Mouse (Mus musculus) kidney, postnatal 0 days (tissue): ENCODE data around the gene St6galnac4. TPM values are rescaled to one million over a fixed set of nuclear protein-coding genes. Genes with fewer than 3 reads are reported as not detected.

Experiments used
- ATAC-seq: fragments of 200-750 bp; cut with Nextera tagmentation; replicated peaks from 2 replicates; pipeline ENCODE4 v1.8.0; 2017; ENCODE audit warnings: low read depth, moderate number of reproducible peaks, moderate TSS enrichment, moderate library complexity; ENCODE audit not compliant: low FRiP score
- DNase-seq: peaks from one replicate; pipeline ENCODE4 v3.0.0-alpha.2; 2016; ENCODE audit warnings: low spot score
- H3K27ac ChIP-seq: fragments of 300-500 bp; sonication (generic); 2 replicates; pipeline ENCODE4 v1.5.1; 2014; ENCODE audit warnings: mild to moderate bottlenecking
- H3K27me3 ChIP-seq: fragments of 300-500 bp; sonication (generic); 2 replicates; pipeline ENCODE4 v1.6.1; 2014; ENCODE audit warnings: low read length, mixed read lengths; ENCODE audit not compliant: insufficient read depth
- H3K36me3 ChIP-seq: fragments of 300-500 bp; sonication (generic); 2 replicates; pipeline ENCODE4 v1.6.1; 2014; ENCODE audit warnings: low read length, mixed read lengths; ENCODE audit not compliant: insufficient read depth
- H3K4me1 ChIP-seq: fragments of 300-500 bp; sonication (generic); replicated peaks from 2 replicates; pipeline ENCODE4 v1.6.1; 2014; ENCODE audit warnings: antibody characterized with exemption, low read length, mixed read lengths; ENCODE audit not compliant: insufficient read depth
- H3K4me2 ChIP-seq: fragments of 300-500 bp; sonication (generic); 2 replicates; pipeline ENCODE4 v1.6.1; 2014; ENCODE audit warnings: mild to moderate bottlenecking, low read length, moderate library complexity, mixed read lengths
- H3K4me3 ChIP-seq: fragments of 300-500 bp; sonication (generic); replicated peaks from 2 replicates; pipeline ENCODE4 v1.5.1; 2014; ENCODE audit warnings: low read depth, low read length
- H3K9ac ChIP-seq: fragments of 300-500 bp; sonication (generic); 2 replicates; pipeline ENCODE4 v1.6.1; 2014; ENCODE audit warnings: low read depth, low read length
- H3K9me3 ChIP-seq: fragments of 300-500 bp; sonication (generic); replicated peaks from 2 replicates; pipeline ENCODE4 v1.6.1; 2016; ENCODE audit warnings: low read length, inconsistent platforms, mixed read lengths
- CTCF ChIP-seq: IDR thresholded peaks from 2 replicates; pipeline ENCODE4 v1.5.1; 2016; ENCODE audit warnings: antibody characterized with exemption, low read depth, mild to moderate bottlenecking, moderate library complexity
- WGBS: fragments of 180-500 bp; shearing (Covaris S2); extraction: QIAGEN DNeasy Blood & Tissue Kit; methylation state at CpG from one replicate; pipeline ENCODE4 v1.1.7; 2014; 5-methylcytosine and 5-hydroxymethylcytosine counted together
- polyA plus RNA-seq: library from polyadenylated mRNA; unstranded; fragments of >200 nt; fragmentation: Nextera tagmentation; extraction: Ambion mirVana; gene quantifications from 2 replicates; pipeline ENCODE4 v1.2.1, GENCODE M21; 2015

St6galnac4 gene
- polyA plus RNA-seq, 1 experiment from 2014 or later, result 15.8 TPM

DNA sequence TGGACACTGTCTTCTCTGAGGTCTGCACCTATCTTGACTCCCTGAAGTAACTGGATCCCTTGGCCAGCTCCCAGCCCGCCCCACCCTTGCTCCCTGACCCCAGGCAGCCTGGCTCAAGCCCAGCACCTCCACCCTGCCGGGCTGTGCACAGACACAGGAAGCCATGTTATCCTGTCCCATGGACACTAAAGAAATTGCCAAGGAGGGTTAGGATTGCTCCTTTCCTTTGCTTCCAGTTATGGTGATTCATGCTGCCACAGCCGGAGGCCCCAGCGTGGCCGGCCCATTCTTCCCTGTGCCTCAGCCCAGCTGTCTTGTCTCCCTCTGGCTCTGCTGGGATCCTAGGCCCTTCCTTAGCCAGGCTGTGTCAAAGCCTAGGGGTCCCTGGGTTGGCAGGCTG, 46.8 kb downstream of the St6galnac4 start:
- Histone ChIP-seq H3K27ac (peak overlapping the region; percentile 72), H3K27me3 (no peaks in the 10 kb centered on the region), H3K9me3 (no peaks in the 10 kb centered on the region), H3K4me1 (peaks cover 13% of the 10 kb centered on the region), H3K36me3 (no peaks in the 10 kb centered on the region), H3K9ac (no peak overlapping the region), H3K4me2 (no peak overlapping the region), H3K4me3 (no peak overlapping the region)
- TF ChIP-seq CTCF, result no peak
- DNase-seq (peak; percentile 59), ATAC-seq (no peak)
- 44% methylated on average over 5 of the region's 5 CpGs for WGBS

DNA sequence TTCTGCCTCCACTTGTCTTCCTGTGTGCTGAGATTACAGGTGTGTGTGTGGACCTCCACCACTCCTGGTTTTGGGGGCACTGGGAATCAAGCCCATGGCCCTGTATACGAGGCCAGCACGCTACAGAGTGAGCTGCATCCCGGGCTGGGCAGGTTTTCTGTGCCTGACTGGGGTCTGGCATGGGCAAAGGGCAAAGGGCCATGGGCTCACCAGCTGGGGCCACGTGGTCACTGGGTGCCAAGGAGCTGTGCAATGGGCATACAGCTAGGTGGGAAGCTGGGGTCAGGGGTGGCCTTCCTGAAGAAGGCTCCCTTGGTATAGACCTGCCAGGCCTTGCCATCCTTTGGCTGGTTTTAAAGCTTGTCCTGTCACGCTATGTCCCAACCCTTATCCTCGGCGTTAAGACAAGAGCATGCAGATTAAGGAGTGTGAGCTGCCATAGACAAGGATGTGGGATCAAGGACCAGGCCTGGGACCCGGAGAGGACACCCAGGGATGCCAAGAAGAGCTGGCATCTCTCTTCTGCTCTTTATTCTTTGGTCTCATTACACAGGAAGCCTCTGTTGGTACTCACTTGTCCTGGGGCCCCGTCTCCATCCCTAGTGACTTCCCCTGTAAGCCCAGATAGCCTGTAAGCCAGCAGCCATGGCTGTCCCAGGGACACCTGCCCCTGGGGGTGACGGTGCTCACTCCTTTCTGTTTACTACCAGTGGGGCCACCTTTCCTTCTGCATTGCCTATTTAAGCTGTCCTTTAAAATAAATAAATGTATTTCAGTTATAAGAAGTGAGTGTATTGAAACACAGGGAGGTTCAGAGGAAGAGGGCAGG, 47.6 kb downstream of the St6galnac4 start:
- Histone ChIP-seq H3K27ac (peak overlapping the region; percentile 72), H3K9me3 (no peaks in the 10 kb centered on the region), H3K4me1 (peaks cover 9% of the 10 kb centered on the region), H3K36me3 (no peaks in the 10 kb centered on the region), H3K27me3 (no peaks in the 10 kb centered on the region), H3K4me3 (no peak overlapping the region), H3K9ac (no peak overlapping the region), H3K4me2 (no peak overlapping the region)
- no peak for ATAC-seq
- no peak for TF ChIP-seq CTCF
- no peak for DNase-seq
- WGBS, result 87% methylated on average over 10 of the region's 10 CpGs

DNA sequence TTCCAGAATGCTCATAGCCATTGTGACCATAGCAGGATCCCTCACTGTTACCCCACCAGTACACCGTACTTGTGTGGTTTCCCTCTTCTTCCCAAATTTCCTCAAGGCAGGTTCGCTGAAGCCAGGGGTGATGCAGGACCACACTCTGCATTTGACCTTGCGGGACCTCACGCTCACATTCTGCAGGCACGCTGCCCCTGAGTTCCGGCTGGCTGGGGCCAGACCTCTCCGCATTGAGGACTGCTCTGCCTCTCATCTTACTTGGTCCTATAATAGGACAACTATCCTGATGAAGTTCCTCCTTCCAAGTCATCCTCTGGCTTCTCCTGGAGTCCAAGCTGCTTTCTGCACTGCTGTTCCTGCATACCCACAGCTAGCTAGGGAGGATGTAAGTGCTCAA, 49.7 kb downstream of the St6galnac4 start:
- WGBS, result 67% methylated on average over 7 of the region's 7 CpGs
- Histone ChIP-seq H3K9ac (no peak overlapping the region), H3K27ac (0 out of 2 replicates have a peak overlapping the region, but pooled peaks have one; percentile 70), H3K4me2 (no peak overlapping the region), H3K4me1 (peaks cover 9% of the 10 kb centered on the region), H3K9me3 (no peaks in the 10 kb centered on the region), H3K4me3 (no peak overlapping the region), H3K27me3 (no peaks in the 10 kb centered on the region), H3K36me3 (no peaks in the 10 kb centered on the region)
- no peak for TF ChIP-seq CTCF
- ATAC-seq (no peak), DNase-seq (no peak)

DNA sequence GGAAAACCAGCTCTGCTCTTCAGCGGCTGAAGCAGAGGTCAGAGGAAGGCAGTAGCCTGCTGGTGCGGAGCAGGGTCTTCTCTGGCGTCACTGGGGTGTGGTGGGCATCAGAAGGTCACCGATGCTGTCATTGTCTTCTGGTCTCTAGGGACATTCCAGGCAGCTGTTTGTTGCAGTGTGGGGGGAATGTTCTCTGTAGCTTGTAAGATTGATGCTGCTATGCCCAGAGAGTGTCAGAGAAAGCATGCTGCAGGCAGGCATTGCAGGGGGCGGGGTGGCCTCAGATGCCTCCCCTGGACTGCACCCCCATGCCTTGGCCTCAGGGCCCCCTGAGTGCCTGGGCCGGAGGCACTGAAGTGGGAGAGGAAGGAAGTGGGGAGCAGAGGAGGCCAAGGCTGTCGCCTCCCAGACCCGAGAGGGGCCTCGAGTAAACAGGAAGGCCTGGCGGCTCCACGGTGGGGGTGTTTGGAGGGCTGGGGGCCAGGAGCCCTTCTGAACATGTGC, 50.9 kb downstream of the St6galnac4 start:
- DNase-seq (peak; percentile 76), ATAC-seq (peak; percentile 50; the same call in 1 of the 2 replicates)
- 0 out of 2 replicates have a peak overlapping the region, but pooled peaks have one; percentile 27 for H3K9ac ChIP-seq
- H3K4me2 ChIP-seq, result no peak overlapping the region
- no peaks in the 10 kb centered on the region for H3K36me3 ChIP-seq
- H3K9me3 ChIP-seq, result no peaks in the 10 kb centered on the region
- peak overlapping the region; percentile 70 for H3K27ac ChIP-seq
- H3K4me3 ChIP-seq, result no peak overlapping the region
- 13% methylated on average over 11 of the region's 11 CpGs for WGBS
- no peak for TF ChIP-seq CTCF
- H3K27me3 ChIP-seq, result no peaks in the 10 kb centered on the region
- peaks cover 9% of the 10 kb centered on the region for H3K4me1 ChIP-seq

DNA sequence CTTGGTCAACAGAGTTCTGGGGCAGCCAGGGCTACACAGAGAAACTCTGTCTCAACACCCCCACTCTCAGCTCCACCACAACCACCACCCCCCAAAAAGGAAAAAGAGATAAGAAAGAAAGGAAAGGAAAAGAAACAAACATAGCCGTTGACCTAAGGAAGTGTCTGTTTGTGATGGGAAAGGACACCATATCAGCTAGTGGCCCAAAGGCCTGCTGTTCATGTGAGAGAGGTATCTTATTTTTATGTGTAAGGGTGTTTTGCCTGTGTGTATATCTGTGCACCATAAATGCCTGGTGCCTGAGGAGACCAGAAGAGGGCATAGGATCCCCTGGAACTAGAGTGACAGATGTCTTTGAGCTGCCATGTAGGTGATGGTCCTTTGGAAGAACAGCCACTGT, 52.7 kb downstream of the St6galnac4 start:
- no peak overlapping the region for H3K4me3 ChIP-seq
- H3K9me3 ChIP-seq, result no peaks in the 10 kb centered on the region
- H3K27me3 ChIP-seq, result no peaks in the 10 kb centered on the region
- no peaks in the 10 kb centered on the region for H3K36me3 ChIP-seq
- H3K9ac ChIP-seq, result no peak overlapping the region
- TF ChIP-seq CTCF, result no peak
- H3K4me2 ChIP-seq, result no peak overlapping the region
- peaks cover 9% of the 10 kb centered on the region for H3K4me1 ChIP-seq
- 71% methylated on average over 1 of the region's 1 CpGs for WGBS
- ATAC-seq (no peak), DNase-seq (no peak)
- H3K27ac ChIP-seq, result no peak overlapping the region

DNA sequence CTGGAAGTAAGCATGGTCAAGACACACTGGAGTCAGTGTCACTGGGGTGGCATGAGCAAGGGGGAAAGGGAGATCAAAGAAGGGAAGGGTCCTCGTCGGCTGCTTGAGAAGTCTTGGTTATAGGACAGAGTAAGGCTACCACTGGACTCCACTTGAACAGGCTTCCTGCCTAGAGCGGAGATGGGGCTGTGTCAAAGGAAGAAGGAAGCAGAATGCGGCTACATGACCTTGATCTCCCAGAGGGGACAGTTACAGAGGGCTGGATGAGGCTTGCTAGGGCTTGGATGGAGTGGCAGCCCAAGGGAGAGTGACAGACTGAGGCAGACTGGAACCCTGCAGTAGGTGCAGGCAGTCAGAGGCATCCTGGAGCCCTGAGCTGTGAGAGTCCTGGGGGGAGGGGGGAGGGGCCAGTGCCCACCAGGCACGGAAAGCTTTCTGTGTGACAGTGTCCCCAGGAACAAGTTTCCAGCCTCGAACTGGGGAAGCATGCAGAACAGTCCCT, 53.7 kb downstream of the St6galnac4 start:
- WGBS, result 49% methylated on average over 6 of the region's 6 CpGs
- no peak for TF ChIP-seq CTCF

More for the DNA sequence above, 53.7 kb downstream of the St6galnac4 start:
- Histone ChIP-seq H3K36me3 (no peaks in the 10 kb centered on the region), H3K9ac (no peak overlapping the region), H3K4me3 (no peak overlapping the region), H3K27me3 (no peaks in the 10 kb centered on the region), H3K4me1 (peaks cover 16% of the 10 kb centered on the region), H3K4me2 (no peak overlapping the region), H3K9me3 (no peaks in the 10 kb centered on the region), H3K27ac (no peak overlapping the region)
- ATAC-seq (no peak), DNase-seq (no peak)
